Mouse (Mus musculus): ENCODE measurements around the gene Gpsm3.

GRCm38 (mm10) chr17:34587423-34587811 lies 2.2 kb upstream of the Gpsm3 start:
- TF ChIP-seq EP300 (optimal IDR thresholded peaks at IDR 0.05) (no peak), CTCF (IDR thresholded peaks at IDR 0.05; ENCODE audit: low read depth) (peak; percentile 12; the same call in 1 of the 2 replicates)

Measured in stomach, postnatal 0 days (tissue).